Mouse (Mus musculus): ENCODE data around the gene Carns1. TPM values are rescaled to one million over a fixed set of nuclear protein-coding genes. Genes with fewer than 3 reads are reported as not detected.

The Carns1 gene
- polyA plus RNA-seq, 1 experiment from 2014 or later, result 3.8 TPM

DNA sequence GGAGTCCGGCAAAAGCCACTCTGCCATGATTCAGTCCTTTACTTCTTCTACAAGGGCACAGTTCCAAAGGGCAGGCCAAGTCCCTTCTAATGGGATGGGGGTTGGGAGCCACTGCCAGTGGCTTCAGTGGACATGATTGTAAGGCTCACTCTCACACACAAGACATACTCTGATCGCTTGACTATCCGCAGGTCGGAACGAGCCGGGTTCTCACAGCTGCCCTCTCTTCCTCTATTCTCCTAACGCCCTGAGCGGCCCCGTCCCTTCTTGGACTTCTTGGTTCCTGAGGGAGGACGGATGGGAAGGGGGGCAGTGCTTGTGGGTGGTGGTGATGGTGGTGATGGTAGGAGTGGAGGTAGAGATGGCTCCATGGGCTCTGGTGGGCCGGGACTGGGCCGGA lies 18.5 kb downstream of the Carns1 start:
- no peak overlapping the region for H3K4me3 ChIP-seq (ENCODE audit: low read depth, low read length)
- no peak overlapping the region for H3K4me2 ChIP-seq (ENCODE audit: low read depth)
- no peaks in the 10 kb centered on the region for H3K4me1 ChIP-seq (ENCODE audit: control insufficient read depth, insufficient read depth, low read length)
- H3K36me3 ChIP-seq (ENCODE audit: control insufficient read depth, insufficient read depth, low read length), result peaks cover 16% of the 10 kb centered on the region
- H3K9me3 ChIP-seq (ENCODE audit: control insufficient read depth, low read length), result no peaks in the 10 kb centered on the region
- ATAC-seq (ENCODE audit: insufficient read depth, low FRiP score, low TSS enrichment) (no peak), DNase-seq (ENCODE audit: low spot score) (no peak)
- H3K27ac ChIP-seq (ENCODE audit: low read depth, low read length), result no peak overlapping the region
- no peaks in the 10 kb centered on the region for H3K27me3 ChIP-seq (ENCODE audit: control insufficient read depth, insufficient read depth, low read length)
- WGBS, result 94% methylated on average over 12 of the region's 12 CpGs
- H3K9ac ChIP-seq (ENCODE audit: low read length), result no peak overlapping the region; the same call in 1 of the 2 replicates

DNA sequence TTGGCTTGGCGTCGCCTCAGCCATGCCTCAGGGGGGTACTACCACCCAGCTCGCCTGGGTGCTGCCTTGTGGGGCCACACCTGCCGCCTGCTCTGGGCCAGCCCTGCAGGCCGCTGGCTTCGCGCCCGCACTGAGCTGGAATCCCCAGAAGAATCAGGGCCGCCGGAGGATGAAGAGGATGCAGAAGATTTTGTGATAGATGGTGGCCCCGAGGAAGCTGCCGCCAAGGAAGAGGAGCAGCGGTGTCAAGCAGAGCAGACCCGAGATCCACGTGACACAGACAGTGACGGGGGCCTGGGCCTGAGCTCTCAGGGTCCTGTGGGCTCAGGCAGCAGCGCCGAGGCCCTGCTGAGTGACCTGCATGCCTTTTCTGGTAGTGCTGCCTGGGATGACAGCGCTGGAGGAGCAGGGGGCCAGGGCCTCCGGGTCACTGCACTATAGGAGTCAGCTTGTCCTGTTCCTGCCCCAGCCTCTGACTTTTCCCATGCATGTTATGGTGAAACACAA lies 19.2 kb downstream of the Carns1 start:
- Histone ChIP-seq H3K9me3 (ENCODE audit: control insufficient read depth, low read length) (no peaks in the 10 kb centered on the region), H3K4me3 (ENCODE audit: low read depth, low read length) (no peak overlapping the region), H3K9ac (ENCODE audit: low read length) (0 out of 2 replicates have a peak overlapping the region, but pooled peaks have one; percentile 14), H3K27ac (ENCODE audit: low read depth, low read length) (no peak overlapping the region), H3K4me1 (ENCODE audit: control insufficient read depth, insufficient read depth, low read length) (no peaks in the 10 kb centered on the region), H3K36me3 (ENCODE audit: control insufficient read depth, insufficient read depth, low read length) (peaks cover 18% of the 10 kb centered on the region), H3K4me2 (ENCODE audit: low read depth) (no peak overlapping the region), H3K27me3 (ENCODE audit: control insufficient read depth, insufficient read depth, low read length) (no peaks in the 10 kb centered on the region)
- DNase-seq (ENCODE audit: low spot score) (no peak), ATAC-seq (ENCODE audit: insufficient read depth, low FRiP score, low TSS enrichment) (no peak)
- 79% methylated on average over 20 of the region's 20 CpGs for WGBS

DNA sequence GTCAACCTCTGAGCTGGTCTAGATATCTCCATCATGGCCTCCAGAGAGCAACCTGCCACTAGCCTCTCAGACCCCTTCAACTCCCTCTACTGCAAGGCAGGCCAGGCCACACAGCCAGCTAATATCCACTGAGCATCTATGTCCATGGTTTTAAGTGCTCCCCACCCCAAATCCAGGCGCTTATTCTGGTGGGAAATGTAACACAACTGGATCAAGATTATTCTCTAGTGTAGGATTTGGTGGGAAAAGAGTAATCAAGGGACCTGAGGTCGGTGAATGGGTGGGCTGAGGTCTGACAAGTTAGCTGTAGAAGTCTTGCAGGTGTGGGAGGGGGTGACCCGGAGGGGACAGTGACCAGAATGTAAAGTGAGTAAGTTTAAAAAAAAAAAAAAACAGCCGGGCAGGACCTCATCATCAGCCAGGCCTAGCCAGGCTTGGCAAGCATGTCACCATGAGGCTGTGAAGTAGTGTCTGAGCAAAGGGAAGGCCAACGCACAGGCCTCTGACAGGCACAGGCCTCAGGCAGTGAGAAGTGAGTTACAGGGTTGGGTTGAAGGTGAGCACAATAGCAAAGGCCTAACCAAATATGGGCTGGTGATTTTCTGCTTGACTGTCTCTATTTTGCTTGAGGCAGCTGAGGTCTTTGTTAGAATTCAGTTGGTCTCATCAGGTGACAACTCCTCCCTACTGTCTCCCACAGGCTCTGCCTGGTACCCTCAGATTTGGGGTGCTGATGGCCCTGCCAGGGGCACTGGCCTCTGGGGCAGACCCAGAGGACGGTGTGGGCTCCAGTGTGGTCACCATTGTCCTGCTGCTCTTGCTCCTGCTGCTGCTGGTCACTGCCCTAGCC lies 19.8 kb downstream of the Carns1 start:
- ATAC-seq (ENCODE audit: insufficient read depth, low FRiP score, low TSS enrichment) (no peak), DNase-seq (ENCODE audit: low spot score) (no peak)
- no peaks in the 10 kb centered on the region for H3K9me3 ChIP-seq (ENCODE audit: control insufficient read depth, low read length)
- 75% methylated on average over 6 of the region's 6 CpGs for WGBS
- H3K4me2 ChIP-seq (ENCODE audit: low read depth), result no peak overlapping the region
- no peak overlapping the region for H3K27ac ChIP-seq (ENCODE audit: low read depth, low read length)
- H3K27me3 ChIP-seq (ENCODE audit: control insufficient read depth, insufficient read depth, low read length), result no peaks in the 10 kb centered on the region
- H3K4me3 ChIP-seq (ENCODE audit: low read depth, low read length), result no peak overlapping the region
- H3K9ac ChIP-seq (ENCODE audit: low read length), result 0 out of 2 replicates have a peak overlapping the region, but pooled peaks have one; percentile 14
- H3K36me3 ChIP-seq (ENCODE audit: control insufficient read depth, insufficient read depth, low read length), result peaks cover 19% of the 10 kb centered on the region
- no peaks in the 10 kb centered on the region for H3K4me1 ChIP-seq (ENCODE audit: control insufficient read depth, insufficient read depth, low read length)

DNA sequence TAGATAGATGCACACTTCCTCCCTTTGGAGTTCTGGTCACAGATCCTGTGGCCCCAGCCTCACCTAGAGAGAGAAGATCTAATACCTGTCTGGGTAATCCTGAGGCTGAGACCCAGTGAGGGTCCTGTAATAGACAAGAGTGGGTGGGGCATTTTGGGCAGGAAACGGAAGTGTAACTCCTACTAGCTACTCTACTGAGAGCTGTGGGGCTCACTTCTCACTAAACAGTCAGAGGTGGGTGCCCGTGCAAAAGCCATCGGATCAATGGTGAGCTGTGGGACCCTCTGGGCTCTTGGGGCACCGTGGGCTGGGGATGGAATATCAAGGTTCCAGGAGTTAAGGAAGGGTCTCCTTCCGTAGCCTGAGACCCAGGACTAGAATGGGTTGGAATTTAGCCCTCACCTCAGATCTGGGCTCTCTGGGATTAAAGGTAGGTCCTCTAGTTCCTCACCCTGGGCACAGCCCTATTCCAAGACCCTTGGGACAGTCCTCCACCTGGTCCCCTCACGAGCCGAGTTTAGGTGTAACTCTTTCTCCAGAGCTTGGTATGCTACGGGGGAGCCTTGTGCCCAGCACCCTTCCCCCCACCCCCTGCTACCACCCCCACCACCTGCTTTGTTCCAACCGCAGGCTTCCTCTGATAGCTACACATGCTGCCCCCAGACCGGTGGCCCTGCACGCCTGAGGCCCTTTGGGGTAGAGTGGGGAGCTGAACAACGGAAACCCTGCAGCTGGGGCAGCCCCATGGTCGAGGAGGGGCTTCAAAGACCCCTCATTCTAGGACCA lies 20.6 kb downstream of the Carns1 start:
- peaks cover 19% of the 10 kb centered on the region for H3K36me3 ChIP-seq (ENCODE audit: control insufficient read depth, insufficient read depth, low read length)
- 85% methylated on average over 13 of the region's 13 CpGs for WGBS
- no peak for ATAC-seq (ENCODE audit: insufficient read depth, low FRiP score, low TSS enrichment)

DNA sequence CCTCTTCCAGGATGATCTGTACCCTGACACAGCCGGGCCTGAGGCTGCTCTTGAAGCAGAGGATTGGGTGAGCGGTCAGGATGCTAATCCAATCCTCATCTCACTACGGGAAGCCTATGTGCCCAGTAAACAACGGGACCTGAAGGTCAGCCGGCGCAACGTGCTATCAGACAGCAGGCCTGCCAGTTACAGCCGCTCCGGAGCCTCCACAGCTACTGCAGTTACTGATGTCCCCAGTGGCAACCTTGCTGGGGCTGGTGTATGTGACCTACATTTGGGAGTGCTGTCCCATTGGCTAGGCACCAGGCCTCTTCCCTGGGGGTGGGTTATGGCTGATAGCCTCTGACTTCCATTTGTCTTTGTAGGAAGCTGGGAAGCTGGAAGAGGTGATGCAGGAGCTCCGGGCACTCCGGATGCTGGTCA lies 22.0 kb downstream of the Carns1 start, which contains the start of gene Ptprcap:
Ptprcap (plus strand) TSS at position 373 of the 423 bp plus-strand sequence.
- Histone ChIP-seq H3K27me3 (ENCODE audit: control insufficient read depth, insufficient read depth, low read length) (no peaks in the 10 kb centered on the region), H3K9ac (ENCODE audit: low read length) (no peak within 1 kb of the TSS), H3K27ac (ENCODE audit: low read depth, low read length) (no peak within 1 kb of the TSS), H3K36me3 (ENCODE audit: control insufficient read depth, insufficient read depth, low read length) (peaks cover 13% of the 10 kb centered on the region), H3K9me3 (ENCODE audit: control insufficient read depth, low read length) (no peaks in the 10 kb centered on the region), H3K4me3 (ENCODE audit: low read depth, low read length) (no peak within 1 kb of the TSS), H3K4me2 (ENCODE audit: low read depth) (no peak within 1 kb of the TSS), H3K4me1 (ENCODE audit: control insufficient read depth, insufficient read depth, low read length) (peaks cover 8% of the 10 kb centered on the region)
- DNase-seq (ENCODE audit: low spot score) (no peak), ATAC-seq (ENCODE audit: insufficient read depth, low FRiP score, low TSS enrichment) (no peak)
- 85% methylated on average over 11 of the region's 11 CpGs for WGBS

More for the DNA sequence above, 20.6 kb downstream of the Carns1 start:
- DNase-seq (ENCODE audit: low spot score), result no peak
- Histone ChIP-seq H3K27me3 (ENCODE audit: control insufficient read depth, insufficient read depth, low read length) (no peaks in the 10 kb centered on the region), H3K4me3 (ENCODE audit: low read depth, low read length) (no peak overlapping the region), H3K9ac (ENCODE audit: low read length) (no peak overlapping the region), H3K4me2 (ENCODE audit: low read depth) (no peak overlapping the region), H3K27ac (ENCODE audit: low read depth, low read length) (no peak overlapping the region), H3K4me1 (ENCODE audit: control insufficient read depth, insufficient read depth, low read length) (peaks cover under 1% of the 10 kb centered on the region; the same call in 1 of the 2 replicates), H3K9me3 (ENCODE audit: control insufficient read depth, low read length) (no peaks in the 10 kb centered on the region)

DNA sequence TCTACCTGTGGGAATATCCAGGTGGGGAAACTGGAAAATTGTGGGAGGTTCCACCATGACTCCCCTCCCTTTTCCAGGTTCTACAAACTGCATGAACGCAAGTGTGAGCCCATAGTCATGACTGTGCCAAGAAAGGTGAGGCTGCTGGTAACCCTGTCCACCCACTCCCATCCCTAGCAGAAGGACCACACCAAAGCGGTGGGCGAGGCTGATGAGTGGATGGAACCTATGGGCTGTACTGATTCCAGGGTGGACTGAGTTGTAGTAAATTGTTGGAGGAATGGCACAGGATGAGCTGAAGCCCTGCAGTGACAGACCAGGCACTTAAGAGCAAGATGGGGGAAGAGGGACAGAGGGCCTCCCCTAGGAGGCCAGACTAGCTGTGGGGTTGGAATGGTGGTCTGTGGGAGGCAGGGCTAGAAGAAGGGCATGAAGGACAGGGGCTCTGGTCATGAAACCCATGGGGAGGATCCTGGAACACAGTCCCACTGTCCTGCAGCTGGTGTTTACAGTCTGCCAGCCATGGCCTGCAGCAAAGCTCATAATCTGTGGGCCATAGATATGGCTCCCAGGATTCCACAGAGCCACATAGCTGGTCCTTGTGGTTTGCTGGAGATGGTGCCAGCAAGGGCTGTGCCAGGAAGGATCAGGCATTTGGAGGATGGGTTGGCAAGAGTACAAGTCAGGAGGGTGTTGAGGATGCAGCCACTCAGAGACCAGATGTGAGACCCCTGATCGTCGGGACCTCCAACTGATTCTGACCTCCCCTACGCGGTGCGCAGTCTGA lies 22.6 kb downstream of the Carns1 start:
- peaks cover 9% of the 10 kb centered on the region for H3K36me3 ChIP-seq (ENCODE audit: control insufficient read depth, insufficient read depth, low read length)
- no peak for ATAC-seq (ENCODE audit: insufficient read depth, low FRiP score, low TSS enrichment)
- H3K4me3 ChIP-seq (ENCODE audit: low read depth, low read length), result no peak overlapping the region
- no peak overlapping the region for H3K27ac ChIP-seq (ENCODE audit: low read depth, low read length)
- peaks cover 8% of the 10 kb centered on the region for H3K4me1 ChIP-seq (ENCODE audit: control insufficient read depth, insufficient read depth, low read length)
- H3K27me3 ChIP-seq (ENCODE audit: control insufficient read depth, insufficient read depth, low read length), result no peaks in the 10 kb centered on the region
- H3K9ac ChIP-seq (ENCODE audit: low read length), result no peak overlapping the region
- no peaks in the 10 kb centered on the region for H3K9me3 ChIP-seq (ENCODE audit: control insufficient read depth, low read length)
- WGBS, result 87% methylated on average over 8 of the region's 8 CpGs
- DNase-seq (ENCODE audit: low spot score), result no peak
- H3K4me2 ChIP-seq (ENCODE audit: low read depth), result no peak overlapping the region

DNA sequence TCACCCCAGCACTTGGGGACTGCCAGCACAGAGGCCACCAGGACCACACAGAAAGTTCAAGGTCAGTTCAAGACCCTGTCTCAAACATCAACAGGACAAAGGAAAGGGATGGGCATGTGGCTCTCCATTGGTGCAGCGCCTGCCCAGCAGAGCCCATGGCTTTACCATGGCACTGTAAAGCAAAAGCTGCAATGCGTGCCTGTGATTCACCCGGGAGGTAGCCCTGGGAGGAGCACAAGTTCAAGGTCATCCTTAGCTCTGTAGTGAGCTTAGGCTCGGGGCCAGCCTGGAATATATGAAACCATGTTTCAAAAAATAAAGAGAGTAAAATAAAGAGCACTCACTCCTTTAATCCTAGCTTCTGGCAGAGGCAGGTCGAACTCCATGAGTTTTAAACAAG lies 23.4 kb downstream of the Carns1 start:
- ATAC-seq (ENCODE audit: insufficient read depth, low FRiP score, low TSS enrichment) (no peak), DNase-seq (ENCODE audit: low spot score) (no peak)
- Histone ChIP-seq H3K9me3 (ENCODE audit: control insufficient read depth, low read length) (no peaks in the 10 kb centered on the region), H3K4me1 (ENCODE audit: control insufficient read depth, insufficient read depth, low read length) (peaks cover 8% of the 10 kb centered on the region), H3K4me2 (ENCODE audit: low read depth) (no peak overlapping the region), H3K27me3 (ENCODE audit: control insufficient read depth, insufficient read depth, low read length) (no peaks in the 10 kb centered on the region), H3K27ac (ENCODE audit: low read depth, low read length) (no peak overlapping the region), H3K4me3 (ENCODE audit: low read depth, low read length) (no peak overlapping the region), H3K9ac (ENCODE audit: low read length) (no peak overlapping the region), H3K36me3 (ENCODE audit: control insufficient read depth, insufficient read depth, low read length) (peaks cover 4% of the 10 kb centered on the region)
- WGBS, result 89% methylated on average over 5 of the region's 5 CpGs

DNA sequence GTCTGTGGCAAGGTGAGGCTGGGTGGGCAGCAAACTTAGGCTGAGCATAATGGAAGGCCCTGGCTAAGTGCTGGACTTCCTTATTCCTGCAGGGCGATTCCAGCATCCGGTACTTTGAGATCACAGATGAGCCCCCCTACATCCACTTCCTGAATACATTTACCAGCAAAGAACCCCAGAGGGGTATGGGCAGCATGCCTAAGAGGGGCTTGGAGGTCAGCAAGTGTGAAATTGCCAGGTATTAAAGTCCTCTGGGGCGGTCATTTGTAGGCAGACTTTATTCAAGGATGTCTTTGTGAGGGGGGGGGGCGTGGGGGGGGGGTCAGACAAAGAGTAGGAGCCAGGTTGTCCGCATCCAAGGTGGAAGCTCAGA lies 23.8 kb downstream of the Carns1 start:
- 96% methylated on average over 4 of the region's 5 CpGs for WGBS
- peaks cover 8% of the 10 kb centered on the region for H3K4me1 ChIP-seq (ENCODE audit: control insufficient read depth, insufficient read depth, low read length)
- no peak overlapping the region for H3K4me2 ChIP-seq (ENCODE audit: low read depth)
- ATAC-seq (ENCODE audit: insufficient read depth, low FRiP score, low TSS enrichment) (no peak), DNase-seq (ENCODE audit: low spot score) (no peak)
- no peaks in the 10 kb centered on the region for H3K27me3 ChIP-seq (ENCODE audit: control insufficient read depth, insufficient read depth, low read length)
- no peak overlapping the region for H3K4me3 ChIP-seq (ENCODE audit: low read depth, low read length)
- no peak overlapping the region for H3K27ac ChIP-seq (ENCODE audit: low read depth, low read length)
- H3K36me3 ChIP-seq (ENCODE audit: control insufficient read depth, insufficient read depth, low read length), result peaks cover 3% of the 10 kb centered on the region; the same call in 1 of the 2 replicates
- H3K9ac ChIP-seq (ENCODE audit: low read length), result no peak overlapping the region
- H3K9me3 ChIP-seq (ENCODE audit: control insufficient read depth, low read length), result no peaks in the 10 kb centered on the region
